Mouse (Mus musculus) hindbrain, embryonic 11.5 days (tissue): ENCODE results near the gene Gstm7. TPM values are rescaled to one million over a fixed set of nuclear protein-coding genes. Genes with fewer than 3 reads are reported as not detected.
"Not testable (repeated sequence)": the region's sequence is repeated elsewhere in the genome, so short reads cannot be mapped to it uniquely, and the experiment has no call there.

Experiments
- ATAC-seq: fragments of 200-750 bp; cut with Nextera tagmentation; 2 replicates; pipeline ENCODE4 v1.8.0; 2017; ENCODE audit warnings: mild to moderate bottlenecking, moderate TSS enrichment, moderate library complexity; ENCODE audit not compliant: low FRiP score
- DNase-seq: peaks from one replicate; pipeline ENCODE4 v3.0.0-alpha.2; 2015; ENCODE audit warnings: low spot score
- H3K27ac ChIP-seq: fragments of 300-500 bp; sonication (generic); 2 replicates; pipeline ENCODE4 v1.5.1; 2014; ENCODE audit warnings: mild to moderate bottlenecking, low read depth, low read length
- H3K27me3 ChIP-seq: fragments of 300-500 bp; sonication (generic); 2 replicates; pipeline ENCODE4 v1.6.1; 2014; ENCODE audit warnings: mild to moderate bottlenecking, low read length, moderate library complexity, mixed read lengths; ENCODE audit not compliant: control insufficient read depth, insufficient read depth
- H3K36me3 ChIP-seq: fragments of 300-500 bp; sonication (generic); 2 replicates; pipeline ENCODE4 v1.6.1; 2014; ENCODE audit warnings: mild to moderate bottlenecking, low read length, moderate library complexity, mixed read lengths; ENCODE audit not compliant: control insufficient read depth, insufficient read depth
- H3K4me1 ChIP-seq: fragments of 300-500 bp; sonication (generic); replicated peaks from 2 replicates; pipeline ENCODE4 v1.6.1; 2014; ENCODE audit warnings: low read length, mixed read lengths; ENCODE audit not compliant: control insufficient read depth, insufficient read depth
- H3K4me2 ChIP-seq: fragments of 300-500 bp; sonication (generic); replicated peaks from 2 replicates; pipeline ENCODE4 v1.6.1; 2014; ENCODE audit warnings: mild to moderate bottlenecking, low read depth, low read length
- H3K4me3 ChIP-seq: fragments of 300-500 bp; sonication (generic); 2 replicates; pipeline ENCODE4 v1.5.1; 2014; ENCODE audit warnings: low read depth, low read length
- H3K9ac ChIP-seq: fragments of 300-500 bp; sonication (generic); 2 replicates; pipeline ENCODE4 v1.6.1; 2014; ENCODE audit warnings: low read depth, low read length
- H3K9me3 ChIP-seq: fragments of 300-500 bp; sonication (generic); 2 replicates; pipeline ENCODE4 v1.6.1; 2016; ENCODE audit warnings: low read length; ENCODE audit not compliant: control insufficient read depth
- WGBS: fragments of 180-500 bp; shearing (Covaris S2); extraction: QIAGEN DNeasy Blood & Tissue Kit; methylation state at CpG from one replicate; pipeline ENCODE4 v1.1.7; 2014; 5-methylcytosine and 5-hydroxymethylcytosine counted together
- polyA plus RNA-seq: library from polyadenylated mRNA; unstranded; fragments of >200 nt; fragmentation: Nextera tagmentation; extraction: Ambion mirVana; gene quantifications from 2 replicates; pipeline ENCODE4 v1.2.1, GENCODE M21; 2014

Gene Gstm7
- polyA plus RNA-seq, 1 experiment from 2014 or later = 64.9 TPM

- Histone ChIP-seq H3K9ac (no peak overlapping the region), H3K9me3 (no peaks in the 10 kb centered on the region), H3K4me1 (no peaks in the 10 kb centered on the region), H3K36me3 (no peaks in the 10 kb centered on the region), H3K4me3 (no peak overlapping the region), H3K27ac (no peak overlapping the region), H3K4me2 (no peak overlapping the region), H3K27me3 (no peaks in the 10 kb centered on the region)
- 77% methylated on average over 11 of the region's 11 CpGs for WGBS
- ATAC-seq (no peak), DNase-seq (no peak)
Observed at GRCm38 (mm10) chr3:107900955-107901673, 30.5 kb downstream of the Gstm7 start.

DNA sequence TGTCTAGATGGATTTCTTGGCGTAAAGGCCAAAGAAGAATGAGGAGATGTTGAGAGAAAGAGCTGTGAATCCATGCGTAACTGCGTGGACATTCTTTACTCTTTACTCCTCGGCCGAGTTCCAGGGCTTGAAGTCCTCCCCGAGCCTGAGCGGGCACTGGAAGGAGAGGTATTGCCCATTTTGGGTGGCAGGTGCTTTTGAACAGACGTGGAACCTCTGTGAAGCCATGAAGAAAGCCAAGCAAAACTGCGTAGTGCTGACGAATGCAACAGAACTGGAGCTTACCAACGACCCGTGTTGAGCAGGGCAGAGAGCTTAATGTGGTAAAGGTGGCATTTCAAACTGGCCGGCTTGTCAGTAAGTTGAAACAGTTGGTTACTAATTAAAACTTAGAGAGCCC, 32.9 kb downstream of the Gstm7 start:
- DNase-seq (no peak), ATAC-seq (no peak)
- Histone ChIP-seq H3K4me2 (no peak overlapping the region), H3K4me1 (no peaks in the 10 kb centered on the region), H3K9me3 (no peaks in the 10 kb centered on the region), H3K9ac (no peak overlapping the region), H3K27me3 (no peaks in the 10 kb centered on the region), H3K4me3 (no peak overlapping the region), H3K36me3 (no peaks in the 10 kb centered on the region), H3K27ac (no peak overlapping the region)
- WGBS = 95% methylated on average over 13 of the region's 13 CpGs

DNA sequence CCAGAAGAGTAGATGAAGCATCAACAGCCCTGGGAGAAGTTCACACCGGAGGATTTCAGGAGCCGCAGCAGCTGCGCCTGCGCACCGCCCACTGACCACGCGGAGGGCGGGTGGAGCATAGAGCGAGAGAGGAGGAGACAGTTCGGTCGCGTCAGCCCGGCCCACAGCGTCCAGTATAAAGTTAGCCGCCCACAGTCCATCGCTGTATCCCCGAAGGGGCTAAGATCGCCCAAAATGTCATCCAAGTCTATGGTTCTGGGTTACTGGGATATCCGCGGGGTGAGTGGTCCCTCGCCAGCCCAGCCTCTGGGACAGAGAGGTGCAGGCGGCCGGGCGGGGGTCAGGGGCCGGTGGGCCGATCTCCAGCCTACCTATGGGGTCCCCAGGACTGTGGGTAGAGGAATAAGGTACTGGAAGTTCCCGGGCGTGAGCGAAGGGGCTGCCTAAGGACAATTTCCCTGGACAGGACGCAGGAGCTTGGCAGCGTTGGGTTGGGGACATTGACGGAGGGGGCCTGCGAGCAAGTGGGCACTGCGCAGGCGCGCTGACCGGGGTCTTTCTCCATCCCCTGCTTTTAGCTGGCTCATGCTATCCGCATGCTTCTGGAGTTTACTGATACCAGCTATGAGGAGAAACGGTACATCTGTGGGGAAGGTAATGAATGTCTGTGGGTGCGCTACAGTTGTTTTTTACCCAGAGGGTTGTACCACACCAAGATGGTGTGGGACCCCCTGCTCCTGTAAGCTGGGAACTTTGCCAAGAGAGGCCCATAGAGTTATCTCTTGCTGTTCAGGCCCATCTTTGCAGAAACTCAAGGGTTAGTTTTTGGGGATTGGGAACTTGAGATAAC, 35.7 kb downstream of the Gstm7 start, which contains the start of gene Gstm5:
TSS of gene Gstm5 (plus strand) at position 102 of the 850 bp plus-strand sequence.
- H3K27ac ChIP-seq = 0 out of 2 replicates have a peak within 1 kb of the TSS, but pooled peaks have one; percentile 42
- H3K9ac ChIP-seq = peak within 1 kb of the TSS; percentile 83
- no peaks in the 10 kb centered on the region for H3K36me3 ChIP-seq
- peak within 1 kb of the TSS; percentile 77 for H3K4me3 ChIP-seq
- DNase-seq = peak; percentile 89
- peak within 1 kb of the TSS; percentile 80 for H3K4me2 ChIP-seq
- H3K27me3 ChIP-seq = no peaks in the 10 kb centered on the region
- H3K4me1 ChIP-seq = no peaks in the 10 kb centered on the region
- ATAC-seq = peak; percentile 94
- no peaks in the 10 kb centered on the region for H3K9me3 ChIP-seq
- WGBS = 6% methylated on average over 40 of the region's 40 CpGs

- Histone ChIP-seq H3K27me3 (no peaks in the 10 kb centered on the region), H3K4me1 (no peaks in the 10 kb centered on the region), H3K4me2 (peak overlapping the region; percentile 80), H3K27ac (no peak overlapping the region), H3K36me3 (no peaks in the 10 kb centered on the region), H3K4me3 (peak overlapping the region; percentile 77), H3K9me3 (no peaks in the 10 kb centered on the region), H3K9ac (peak overlapping the region; percentile 83)
- ATAC-seq = peak; percentile 44
- 13% methylated on average over 6 of the region's 6 CpGs for WGBS
- no peak for DNase-seq
Observed at GRCm38 (mm10) chr3:107895194-107895719, 36.4 kb downstream of the Gstm7 start.

DNA sequence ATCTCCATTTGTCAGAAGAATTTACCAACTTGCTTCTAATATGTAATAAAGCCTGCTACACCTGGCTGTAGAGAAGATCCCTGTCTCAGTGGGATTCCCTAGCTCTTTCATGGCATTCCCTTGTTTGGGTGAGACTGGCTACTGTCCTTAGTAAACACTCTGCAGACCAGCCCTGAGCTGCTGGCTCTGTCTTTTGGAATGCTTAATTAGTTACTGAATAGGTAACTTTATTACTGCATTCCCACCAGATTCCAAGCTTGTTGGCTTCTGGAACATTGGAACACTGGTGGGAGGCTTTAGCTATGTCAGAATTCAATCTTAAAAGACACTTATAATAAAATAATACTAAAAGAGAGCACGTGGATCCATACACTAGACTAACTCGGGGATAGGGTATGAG, 42.4 kb downstream of the Gstm7 start:
- not testable (repeated sequence) for H3K4me3 ChIP-seq, H3K27me3 ChIP-seq, H3K4me1 ChIP-seq, DNase-seq, H3K36me3 ChIP-seq, H3K4me2 ChIP-seq, H3K9me3 ChIP-seq, H3K9ac ChIP-seq, ATAC-seq, H3K27ac ChIP-seq
- WGBS = 85% methylated on average over 2 of the region's 2 CpGs

- no peak overlapping the region for H3K4me3 ChIP-seq
- ATAC-seq = no peak
- no peaks in the 10 kb centered on the region for H3K9me3 ChIP-seq
- DNase-seq = no peak
- no peaks in the 10 kb centered on the region for H3K36me3 ChIP-seq
- no peak overlapping the region for H3K4me2 ChIP-seq
- H3K27me3 ChIP-seq = no peaks in the 10 kb centered on the region
- WGBS = 87% methylated on average over 9 of the region's 9 CpGs
- H3K9ac ChIP-seq = no peak overlapping the region
- H3K27ac ChIP-seq = no peak overlapping the region
- no peaks in the 10 kb centered on the region for H3K4me1 ChIP-seq
Observed at GRCm38 (mm10) chr3:107887674-107888495, 43.7 kb downstream of the Gstm7 start.

GRCm38 (mm10) chr3:107877747-107878736, 53.6 kb downstream of the Gstm7 start:
- Histone ChIP-seq H3K9ac (no peak overlapping the region), H3K4me1 (no peaks in the 10 kb centered on the region), H3K4me2 (no peak overlapping the region), H3K9me3 (no peaks in the 10 kb centered on the region), H3K4me3 (no peak overlapping the region), H3K36me3 (no peaks in the 10 kb centered on the region), H3K27me3 (no peaks in the 10 kb centered on the region), H3K27ac (no peak overlapping the region)
- WGBS = 83% methylated on average over 12 of the region's 12 CpGs
- DNase-seq = no peak
- ATAC-seq = no peak
